Mouse (Mus musculus): ENCODE results near the gene Fcer1g.

GRCm38 (mm10) chr1:171279721-171280120, 45.6 kb upstream of the Fcer1g start:
- TF ChIP-seq POLR2A (IDR thresholded peaks at IDR 0.05; ENCODE audit: insufficient read depth, low read length) (no peak), CTCF (IDR thresholded peaks at IDR 0.05; ENCODE audit: low read depth, low read length) (no peak)
